Mouse (Mus musculus) midbrain, postnatal 0 days (tissue): ENCODE results near the gene Kalrn. TPM values are rescaled to one million over a fixed set of nuclear protein-coding genes. Genes with fewer than 3 reads are reported as not detected.

ENCODE experiments used
- ATAC-seq: fragments of 200-750 bp; cut with Nextera tagmentation; 2 replicates; pipeline ENCODE4 v1.8.0; 2017; ENCODE audit warnings: moderate number of reproducible peaks, mild to moderate bottlenecking, moderate TSS enrichment, moderate library complexity; ENCODE audit not compliant: low FRiP score
- DNase-seq: peaks from one replicate; pipeline ENCODE4 v3.0.0-alpha.2; 2015; ENCODE audit warnings: low spot score
- H3K27ac ChIP-seq: fragments of 300-500 bp; sonication (generic); 2 replicates; pipeline ENCODE4 v1.5.1; 2014; ENCODE audit warnings: low read depth, mild to moderate bottlenecking, low read length, mixed read lengths
- H3K27me3 ChIP-seq: fragments of 300-500 bp; sonication (generic); 2 replicates; pipeline ENCODE4 v1.6.1; 2014; ENCODE audit warnings: low read length, control low read depth, mixed read lengths; ENCODE audit not compliant: insufficient read depth
- H3K36me3 ChIP-seq: fragments of 300-500 bp; sonication (generic); 2 replicates; pipeline ENCODE4 v1.6.1; 2014; ENCODE audit warnings: low read length, control low read depth, mixed read lengths; ENCODE audit not compliant: insufficient read depth
- H3K4me1 ChIP-seq: fragments of 300-500 bp; sonication (generic); 2 replicates; pipeline ENCODE4 v1.6.1; 2014; ENCODE audit warnings: mild to moderate bottlenecking, control low read depth, antibody characterized with exemption, low read length, mixed read lengths; ENCODE audit not compliant: insufficient read depth
- H3K4me2 ChIP-seq: fragments of 300-500 bp; sonication (generic); 2 replicates; pipeline ENCODE4 v1.6.1; 2014; ENCODE audit warnings: low read depth, mild to moderate bottlenecking, low read length, mixed read lengths; ENCODE audit not compliant: poor library complexity, severe bottlenecking
- H3K4me3 ChIP-seq: fragments of 300-500 bp; sonication (generic); 2 replicates; pipeline ENCODE4 v1.5.1; 2014; ENCODE audit warnings: low read depth, mild to moderate bottlenecking, low read length, moderate library complexity
- H3K9ac ChIP-seq: fragments of 300-500 bp; sonication (generic); replicated peaks from 2 replicates; pipeline ENCODE4 v1.6.1; 2014; ENCODE audit warnings: mild to moderate bottlenecking, low read length, moderate library complexity, mixed read lengths; ENCODE audit not compliant: poor library complexity, severe bottlenecking
- H3K9me3 ChIP-seq: fragments of 300-500 bp; sonication (generic); 2 replicates; pipeline ENCODE4 v1.6.1; 2016; ENCODE audit warnings: low read length, control low read depth
- CTCF ChIP-seq: IDR thresholded peaks from 2 replicates; pipeline ENCODE4 v1.5.1; 2016; ENCODE audit warnings: antibody characterized with exemption, mild to moderate bottlenecking
- WGBS: fragments of 180-500 bp; shearing (Covaris S2); extraction: QIAGEN DNeasy Blood & Tissue Kit; methylation state at CpG from one replicate; pipeline ENCODE4 v1.1.7; 2014; 5-methylcytosine and 5-hydroxymethylcytosine counted together
- polyA plus RNA-seq: library from polyadenylated mRNA; unstranded; fragments of >200 nt; fragmentation: Nextera tagmentation; extraction: Ambion mirVana; gene quantifications from 2 replicates; pipeline ENCODE4 v1.2.1, GENCODE M21; 2015
- total RNA-seq: library from RNA; depleted of rRNA; stranded (reverse); fragments of >200 nt; gene quantifications from 2 replicates; pipeline ENCODE4 v1.2.3, GENCODE M21; 2014

The Kalrn gene
- total and polyA plus RNA-seq, 2 experiments from 2014 or later: 23.6 to 128 TPM

GRCm38 (mm10) chr16:33963509-33963908 is 609.8 kb downstream of the Kalrn start:
- no peak for ATAC-seq

DNA sequence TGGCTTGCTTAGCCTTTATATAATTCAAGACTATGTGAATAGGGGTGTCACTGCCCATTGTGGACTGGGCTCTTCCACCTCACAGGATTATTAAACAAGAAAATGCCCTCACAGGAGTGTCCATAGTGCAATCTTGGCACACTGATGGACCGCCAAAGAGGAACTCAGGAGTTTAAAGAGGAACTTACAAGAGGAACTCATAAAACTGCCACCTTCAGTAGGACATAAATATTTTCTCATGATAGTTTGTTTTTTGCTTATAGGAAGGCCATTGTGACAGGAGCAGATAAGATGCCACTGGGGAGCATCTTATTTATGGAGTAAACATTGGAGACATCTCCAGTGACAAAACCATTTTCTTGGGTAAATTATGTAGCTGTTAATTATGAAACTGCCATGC is 618.5 kb downstream of the Kalrn start:
- no peaks in the 10 kb centered on the region for H3K9me3 ChIP-seq
- ATAC-seq (no peak), DNase-seq (no peak)
- TF ChIP-seq CTCF: no peak
- H3K27ac ChIP-seq: no peak overlapping the region
- H3K9ac ChIP-seq: no peak overlapping the region
- H3K4me3 ChIP-seq: no peak overlapping the region
- peaks cover 34% of the 10 kb centered on the region for H3K36me3 ChIP-seq
- WGBS: 84% methylated on average over 1 of the region's 1 CpGs
- H3K4me2 ChIP-seq: no peak overlapping the region
- H3K27me3 ChIP-seq: no peaks in the 10 kb centered on the region
- H3K4me1 ChIP-seq: no peaks in the 10 kb centered on the region

More at GRCm38 (mm10) chr16:33963509-33963908, 609.8 kb downstream of the Kalrn start:
- no peak for DNase-seq
- Histone ChIP-seq H3K9me3 (no peaks in the 10 kb centered on the region), H3K4me2 (no peak overlapping the region), H3K36me3 (peaks cover 28% of the 10 kb centered on the region), H3K27me3 (no peaks in the 10 kb centered on the region), H3K9ac (no peak overlapping the region), H3K4me3 (no peak overlapping the region), H3K27ac (no peak overlapping the region), H3K4me1 (peaks cover 2% of the 10 kb centered on the region; the same call in 1 of the 2 replicates)
- 93% methylated on average over 6 of the region's 6 CpGs for WGBS
- TF ChIP-seq CTCF: no peak

DNA sequence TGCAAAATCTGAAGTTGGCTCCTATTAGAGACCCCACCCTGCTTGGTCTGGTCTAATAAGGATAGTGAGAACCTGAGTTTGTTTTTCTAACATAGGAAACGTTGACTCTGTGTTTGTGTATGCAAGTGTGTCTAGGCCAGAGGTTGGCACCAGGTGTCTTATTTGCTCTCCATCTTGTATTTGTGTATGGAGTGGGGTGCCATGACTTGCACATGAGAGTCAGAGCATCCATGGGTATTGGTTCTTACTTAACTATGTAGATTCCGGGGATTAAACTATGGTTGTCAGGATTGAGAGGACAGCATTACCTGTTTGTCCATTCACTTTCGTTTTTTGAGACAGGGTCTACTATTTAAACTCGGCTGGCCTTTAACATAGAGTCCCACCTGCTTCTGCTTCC is 620.3 kb downstream of the Kalrn start:
- H3K4me3 ChIP-seq: no peak overlapping the region
- H3K36me3 ChIP-seq: peaks cover 27% of the 10 kb centered on the region
- 93% methylated on average over 4 of the region's 4 CpGs for WGBS
- TF ChIP-seq CTCF: no peak
- H3K4me1 ChIP-seq: no peaks in the 10 kb centered on the region
- DNase-seq (no peak), ATAC-seq (no peak)
- no peak overlapping the region for H3K4me2 ChIP-seq
- H3K9ac ChIP-seq: no peak overlapping the region
- no peaks in the 10 kb centered on the region for H3K27me3 ChIP-seq
- no peak overlapping the region for H3K27ac ChIP-seq
- no peaks in the 10 kb centered on the region for H3K9me3 ChIP-seq

DNA sequence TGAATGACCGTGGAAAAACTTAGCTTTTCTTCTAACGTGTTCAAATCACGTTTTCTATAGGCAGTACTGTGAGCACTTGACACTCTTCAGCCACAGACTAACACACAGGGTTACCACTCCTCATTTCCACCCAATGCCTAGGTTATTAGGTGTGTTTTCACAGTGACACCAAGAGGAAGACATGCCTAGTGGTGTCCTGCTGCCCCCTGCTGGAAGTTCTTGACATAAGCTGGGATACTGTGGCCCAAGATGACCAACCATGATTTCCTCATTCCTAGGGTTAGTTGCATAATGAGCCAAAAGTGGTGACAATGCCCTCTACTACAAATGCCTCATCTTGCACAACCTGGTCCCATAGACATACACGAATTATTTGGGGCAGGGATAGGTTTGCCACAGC is 622.5 kb downstream of the Kalrn start:
- Histone ChIP-seq H3K4me3 (no peak overlapping the region), H3K9me3 (no peaks in the 10 kb centered on the region), H3K4me1 (no peaks in the 10 kb centered on the region), H3K9ac (no peak overlapping the region), H3K4me2 (no peak overlapping the region), H3K27ac (no peak overlapping the region), H3K36me3 (peaks cover 13% of the 10 kb centered on the region), H3K27me3 (no peaks in the 10 kb centered on the region)
- 33% methylated on average over 4 of the region's 4 CpGs for WGBS
- peak; percentile 83 for DNase-seq
- ATAC-seq: 0 out of 2 replicates have a peak, but pooled peaks have one; percentile 47
- TF ChIP-seq CTCF: peak; percentile 95

DNA sequence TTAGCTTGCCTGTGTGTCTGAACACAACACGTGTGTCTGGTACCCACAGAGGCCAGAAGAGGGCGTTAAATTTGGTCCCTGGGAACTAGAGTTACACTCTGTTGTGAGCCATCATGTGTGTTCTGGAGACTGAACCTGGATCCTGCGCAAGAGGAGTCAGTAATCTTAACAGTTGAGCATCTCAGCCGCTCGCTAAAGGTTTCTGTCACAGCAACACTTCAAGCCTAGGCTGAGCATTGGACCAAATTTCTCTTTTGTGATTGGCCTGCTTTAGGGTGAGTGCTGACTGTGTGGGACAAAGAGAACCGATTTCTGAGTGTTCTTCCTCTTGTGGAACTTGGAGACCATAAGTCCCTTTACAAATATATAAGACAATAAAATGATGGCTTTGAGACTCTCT is 622.9 kb downstream of the Kalrn start:
- Histone ChIP-seq H3K27ac (no peak overlapping the region), H3K36me3 (peaks cover 9% of the 10 kb centered on the region; the same call in 1 of the 2 replicates), H3K27me3 (no peaks in the 10 kb centered on the region), H3K9me3 (no peaks in the 10 kb centered on the region), H3K4me2 (no peak overlapping the region), H3K4me1 (no peaks in the 10 kb centered on the region), H3K4me3 (no peak overlapping the region), H3K9ac (no peak overlapping the region)
- TF ChIP-seq CTCF: peak; percentile 38; the same call in 1 of the 2 replicates
- WGBS: 86% methylated on average over 6 of the region's 6 CpGs
- ATAC-seq: no peak
- DNase-seq: no peak

GRCm38 (mm10) chr16:33947664-33948571 is 625.4 kb downstream of the Kalrn start:
- no peak for TF ChIP-seq CTCF
- Histone ChIP-seq H3K9me3 (no peaks in the 10 kb centered on the region), H3K4me2 (no peak overlapping the region), H3K36me3 (no peaks in the 10 kb centered on the region), H3K9ac (no peak overlapping the region), H3K27me3 (no peaks in the 10 kb centered on the region), H3K4me1 (no peaks in the 10 kb centered on the region), H3K27ac (no peak overlapping the region), H3K4me3 (no peak overlapping the region)
- DNase-seq: no peak
- no peak for ATAC-seq
- 87% methylated on average over 17 of the region's 17 CpGs for WGBS
